Mouse (Mus musculus): ENCODE measurements at regions not wholly inside any gene's neighbourhood (a gene's known extent, or its start where the extent isn't known, plus 50 kb on each side); places are given as distances from the start of the nearest gene placed in this dataset.

- Histone ChIP-seq H3K36me3 (ENCODE audit: control insufficient read depth, insufficient read depth, low read length) (no peaks in the 10 kb centered on the region), H3K4me3 (ENCODE audit: insufficient read depth, low read depth, low read length) (no peak overlapping the region), H3K4me1 (ENCODE audit: control insufficient read depth, insufficient read depth, low read length) (no peaks in the 10 kb centered on the region), H3K27ac (ENCODE audit: insufficient read depth, low read depth, low read length) (no peak overlapping the region), H3K27me3 (replicated peaks; ENCODE audit: control insufficient read depth, insufficient read depth, low read length) (no peaks in the 10 kb centered on the region)
- no peak for TF ChIP-seq POLR2A (IDR thresholded peaks at IDR 0.05; ENCODE audit: low read depth, low read length)
- no peak for TF ChIP-seq CTCF (conservative IDR thresholded peaks at IDR 0.05; ENCODE audit: insufficient read depth, insufficient read length, low read depth, low read length)
- WGBS, result 75% methylated on average over 1 of the region's 1 CpGs
- DNase-seq, result no peak
Observed at GRCm38 (mm10) chr2:46302627-46303026, 1185.4 kb upstream of the Zeb2 start.

- Histone ChIP-seq H3K27ac (ENCODE audit: insufficient read depth, low read depth, low read length) (no peak overlapping the region), H3K36me3 (ENCODE audit: control insufficient read depth, insufficient read depth, low read length) (no peaks in the 10 kb centered on the region), H3K27me3 (replicated peaks; ENCODE audit: control insufficient read depth, insufficient read depth, low read length) (no peaks in the 10 kb centered on the region), H3K4me1 (ENCODE audit: control insufficient read depth, insufficient read depth, low read length) (no peaks in the 10 kb centered on the region), H3K4me3 (ENCODE audit: insufficient read depth, low read depth, low read length) (no peak overlapping the region)
- TF ChIP-seq CTCF (conservative IDR thresholded peaks at IDR 0.05; ENCODE audit: insufficient read depth, insufficient read length, low read depth, low read length) (no peak), POLR2A (IDR thresholded peaks at IDR 0.05; ENCODE audit: low read depth, low read length) (no peak)
- WGBS, result 67% methylated on average over 2 of the region's 2 CpGs
- peak; percentile 23 for DNase-seq
Observed at GRCm38 (mm10) chr2:46297274-46297843, 1180.2 kb upstream of the Zeb2 start.

- Histone ChIP-seq H3K4me3 (ENCODE audit: insufficient read depth, low read depth, low read length) (no peak overlapping the region), H3K36me3 (ENCODE audit: control insufficient read depth, insufficient read depth, low read length) (no peaks in the 10 kb centered on the region), H3K27me3 (replicated peaks; ENCODE audit: control insufficient read depth, insufficient read depth, low read length) (no peaks in the 10 kb centered on the region), H3K27ac (ENCODE audit: insufficient read depth, low read depth, low read length) (no peak overlapping the region), H3K4me1 (ENCODE audit: control insufficient read depth, insufficient read depth, low read length) (no peaks in the 10 kb centered on the region)
- TF ChIP-seq CTCF (conservative IDR thresholded peaks at IDR 0.05; ENCODE audit: insufficient read depth, insufficient read length, low read depth, low read length), result no peak
- no peak for TF ChIP-seq POLR2A (IDR thresholded peaks at IDR 0.05; ENCODE audit: low read depth, low read length)
- WGBS, result 75% methylated on average over 5 of the region's 5 CpGs
- no peak for DNase-seq
Observed at GRCm38 (mm10) chr2:46283929-46284598, 1166.9 kb upstream of the Zeb2 start.

GRCm38 (mm10) chr2:46280822-46281221 lies 1163.6 kb upstream of the Zeb2 start:
- no peak for DNase-seq
- H3K27ac ChIP-seq (ENCODE audit: insufficient read depth, low read depth, low read length), result no peak overlapping the region
- TF ChIP-seq POLR2A (IDR thresholded peaks at IDR 0.05; ENCODE audit: low read depth, low read length) (no peak), CTCF (conservative IDR thresholded peaks at IDR 0.05; ENCODE audit: insufficient read depth, insufficient read length, low read depth, low read length) (no peak)
- H3K4me3 ChIP-seq (ENCODE audit: insufficient read depth, low read depth, low read length), result no peak overlapping the region
- WGBS, result 40% methylated on average over 2 of the region's 2 CpGs
- no peaks in the 10 kb centered on the region for H3K27me3 ChIP-seq (replicated peaks; ENCODE audit: control insufficient read depth, insufficient read depth, low read length)
- no peaks in the 10 kb centered on the region for H3K36me3 ChIP-seq (ENCODE audit: control insufficient read depth, insufficient read depth, low read length)
- H3K4me1 ChIP-seq (ENCODE audit: control insufficient read depth, insufficient read depth, low read length), result no peaks in the 10 kb centered on the region

- Histone ChIP-seq H3K4me1 (ENCODE audit: control insufficient read depth, insufficient read depth, low read length) (no peaks in the 10 kb centered on the region), H3K36me3 (ENCODE audit: control insufficient read depth, insufficient read depth, low read length) (no peaks in the 10 kb centered on the region), H3K27ac (ENCODE audit: insufficient read depth, low read depth, low read length) (no peak overlapping the region), H3K4me3 (ENCODE audit: insufficient read depth, low read depth, low read length) (no peak overlapping the region), H3K27me3 (replicated peaks; ENCODE audit: control insufficient read depth, insufficient read depth, low read length) (no peaks in the 10 kb centered on the region)
- DNase-seq, result no peak
- WGBS, result 98% methylated on average over 1 of the region's 1 CpGs
- TF ChIP-seq POLR2A (IDR thresholded peaks at IDR 0.05; ENCODE audit: low read depth, low read length), result no peak
- no peak for TF ChIP-seq CTCF (conservative IDR thresholded peaks at IDR 0.05; ENCODE audit: insufficient read depth, insufficient read length, low read depth, low read length)
Observed at GRCm38 (mm10) chr2:46261618-46262017, 1144.4 kb upstream of the Zeb2 start.

- 85% methylated on average over 7 of the region's 7 CpGs for WGBS
- Histone ChIP-seq H3K27me3 (replicated peaks; ENCODE audit: control insufficient read depth, insufficient read depth, low read length) (no peaks in the 10 kb centered on the region), H3K36me3 (ENCODE audit: control insufficient read depth, insufficient read depth, low read length) (no peaks in the 10 kb centered on the region), H3K4me3 (ENCODE audit: insufficient read depth, low read depth, low read length) (no peak overlapping the region), H3K27ac (ENCODE audit: insufficient read depth, low read depth, low read length) (no peak overlapping the region), H3K4me1 (ENCODE audit: control insufficient read depth, insufficient read depth, low read length) (no peaks in the 10 kb centered on the region)
- peak; percentile 2 for DNase-seq
- TF ChIP-seq CTCF (conservative IDR thresholded peaks at IDR 0.05; ENCODE audit: insufficient read depth, insufficient read length, low read depth, low read length), result no peak
- TF ChIP-seq POLR2A (IDR thresholded peaks at IDR 0.05; ENCODE audit: low read depth, low read length), result no peak
Observed at GRCm38 (mm10) chr2:46251562-46251961, 1134.4 kb upstream of the Zeb2 start.

- TF ChIP-seq POLR2A (IDR thresholded peaks at IDR 0.05; ENCODE audit: low read depth, low read length) (no peak), CTCF (conservative IDR thresholded peaks at IDR 0.05; ENCODE audit: insufficient read depth, insufficient read length, low read depth, low read length) (no peak)
- Histone ChIP-seq H3K27ac (ENCODE audit: insufficient read depth, low read depth, low read length) (no peak overlapping the region), H3K27me3 (replicated peaks; ENCODE audit: control insufficient read depth, insufficient read depth, low read length) (no peaks in the 10 kb centered on the region), H3K4me1 (ENCODE audit: control insufficient read depth, insufficient read depth, low read length) (no peaks in the 10 kb centered on the region), H3K4me3 (ENCODE audit: insufficient read depth, low read depth, low read length) (no peak overlapping the region), H3K36me3 (ENCODE audit: control insufficient read depth, insufficient read depth, low read length) (no peaks in the 10 kb centered on the region)
- no peak for DNase-seq
- WGBS, result 55% methylated on average over 3 of the region's 3 CpGs
Observed at GRCm38 (mm10) chr2:46245717-46246116, 1128.5 kb upstream of the Zeb2 start.

All from kidney, adult 2 months (tissue).